Mouse (Mus musculus): ENCODE data around the gene Mllt1. TPM values are rescaled to one million over a fixed set of nuclear protein-coding genes. Genes with fewer than 3 reads are reported as not detected.
A peak's percentile ranks its signal among the peaks of the same experiment; 100 is the strongest.

Mllt1 gene
- total RNA-seq, 1 experiment: 24.6 TPM

DNA sequence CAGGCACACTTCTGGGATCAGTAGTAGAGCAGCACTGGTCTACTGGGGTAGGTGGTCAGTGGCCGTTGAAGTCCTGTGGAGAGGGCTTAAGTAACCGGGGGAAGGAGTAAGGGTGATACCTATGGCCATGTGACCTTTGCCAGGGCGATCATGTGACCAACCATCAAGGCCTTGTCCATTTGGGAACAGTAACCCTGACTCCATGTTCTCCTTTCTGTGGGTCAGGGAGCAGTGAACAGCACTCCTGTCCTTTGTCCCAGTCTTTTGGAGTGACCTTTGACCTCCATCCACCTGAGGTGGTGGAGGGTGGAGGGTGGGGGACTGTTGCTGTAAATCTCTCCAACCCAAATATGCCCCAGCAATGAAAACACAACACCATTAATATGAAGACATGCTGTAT is 58.8 kb downstream of the Mllt1 start:
- Histone ChIP-seq H3K36me3 (ENCODE audit: control insufficient read depth, insufficient read depth, low read length, poor library complexity, severe bottlenecking) (no peaks in the 10 kb centered on the region), H3K9me3 (ENCODE audit: control insufficient read depth, insufficient read depth, low read depth, low read length) (no peaks in the 10 kb centered on the region), H3K4me1 (ENCODE audit: control insufficient read depth in 2 of 2, insufficient read depth in 2 of 2, low read length in 2 of 2, poor library complexity in 1 of 2) (peaks cover 13 to 32% of the 10 kb centered on the region in 2 experiments; a peak in 3 of 4 replicates), H3K27ac (ENCODE audit: insufficient read depth, low read depth, low read length, poor library complexity, severe bottlenecking) (peak overlapping the region; percentile 32), H3K9ac (ENCODE audit: insufficient read depth, low read depth, low read length, poor library complexity, severe bottlenecking) (peak overlapping the region; percentile 21; the same call in 1 of the 2 replicates), H3K4me3 (ENCODE audit: insufficient read depth in 1 of 2, low read depth in 1 of 2, low read length in 2 of 2, poor library complexity in 1 of 2, severe bottlenecking in 1 of 2) (no peak overlapping the region)
- in situ Hi-C loops (cut with MboI; ENCODE audit: low sequenced_read_pairs in 2 of 2, unreplicated experiment in 2 of 2): no loop called here
- TF ChIP-seq HCFC1 (IDR thresholded peaks at IDR 0.05; ENCODE audit: borderline replicate concordance, insufficient read depth, low read length): no peak
- TF ChIP-seq ZC3H11A (IDR thresholded peaks at IDR 0.05; ENCODE audit: borderline replicate concordance, low read depth, low read length): no peak
- no peak for DNase-seq (ENCODE audit: low read depth, low spot score)

- H3K9me3 ChIP-seq (ENCODE audit: control insufficient read depth, insufficient read depth, low read depth, low read length): no peaks in the 10 kb centered on the region
- H3K9ac ChIP-seq (ENCODE audit: insufficient read depth, low read depth, low read length, poor library complexity, severe bottlenecking): no peak within 1 kb of the TSS; the same call in 1 of the 2 replicates
- H3K27ac ChIP-seq (ENCODE audit: insufficient read depth, low read depth, low read length, poor library complexity, severe bottlenecking): peak within 1 kb of the TSS; percentile 32
- no peak within 1 kb of the TSS for H3K4me3 ChIP-seq (ENCODE audit: insufficient read depth in 1 of 2, low read depth in 1 of 2, low read length in 2 of 2, poor library complexity in 1 of 2, severe bottlenecking in 1 of 2)
- no peak for DNase-seq (ENCODE audit: low read depth, low spot score)
- in situ Hi-C loops (cut with MboI; ENCODE audit: low sequenced_read_pairs in 2 of 2, unreplicated experiment in 2 of 2): no loop called here
- no peaks in the 10 kb centered on the region for H3K36me3 ChIP-seq (ENCODE audit: control insufficient read depth, insufficient read depth, low read length, poor library complexity, severe bottlenecking)
- TF ChIP-seq HCFC1 (IDR thresholded peaks at IDR 0.05; ENCODE audit: borderline replicate concordance, insufficient read depth, low read length): no peak
- no peak for TF ChIP-seq MAFK (IDR thresholded peaks at IDR 0.05; ENCODE audit: insufficient read depth, low read depth, low read length)
- TF ChIP-seq ZNF384 (IDR thresholded peaks at IDR 0.05; ENCODE audit: low read depth, low read length): no peak
- no peak for TF ChIP-seq ZC3H11A (IDR thresholded peaks at IDR 0.05; ENCODE audit: borderline replicate concordance, low read depth, low read length)
- TF ChIP-seq CHD2 (IDR thresholded peaks at IDR 0.05; ENCODE audit: low read depth, low read length): no peak
- H3K4me1 ChIP-seq (ENCODE audit: control insufficient read depth in 2 of 2, insufficient read depth in 2 of 2, low read length in 2 of 2, poor library complexity in 1 of 2): peaks cover 13 to 34% of the 10 kb centered on the region in 2 experiments; a peak in 3 of 4 replicates
Measured at GRCm38 (mm10) chr17:56874936-56875651, 60.1 kb downstream of the Mllt1 start, which contains the start of gene 1700061G19Rik. 1700061G19Rik (plus strand) TSS chr17:56875477.

DNA sequence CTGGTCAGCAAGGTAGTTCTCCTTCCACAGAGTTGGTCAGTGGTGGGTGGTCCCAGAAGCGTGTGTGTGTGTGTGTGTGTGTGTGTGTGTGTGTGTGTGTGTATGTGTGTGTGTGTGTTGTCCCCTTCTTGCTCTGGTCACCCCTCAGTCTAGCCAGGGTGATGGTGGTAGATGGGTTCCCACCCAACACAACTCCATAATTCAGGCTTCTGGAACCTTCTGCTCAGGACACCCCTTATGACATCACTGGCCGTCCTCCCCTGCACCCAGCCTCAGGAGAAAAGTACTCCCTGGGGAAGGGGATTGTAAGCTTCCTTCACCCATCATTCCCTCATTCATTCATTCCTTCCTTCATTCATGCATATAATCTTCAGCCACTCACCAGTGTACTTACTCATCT is 61.0 kb downstream of the Mllt1 start, which contains the start of gene Acsbg2:
TSS of gene Acsbg2 (minus strand) at position 211 of the 400 bp plus-strand sequence.
- in situ Hi-C loops (cut with MboI; ENCODE audit: low sequenced_read_pairs in 2 of 2, unreplicated experiment in 2 of 2): no loop called here
- peaks cover 15 to 31% of the 10 kb centered on the region in 2 experiments for H3K4me1 ChIP-seq (ENCODE audit: control insufficient read depth in 2 of 2, insufficient read depth in 2 of 2, low read length in 2 of 2, poor library complexity in 1 of 2)
- DNase-seq (ENCODE audit: low read depth, low spot score): no peak
- peak within 1 kb of the TSS; percentile 7; the same call in 1 of the 2 replicates for H3K27ac ChIP-seq (ENCODE audit: insufficient read depth, low read depth, low read length, poor library complexity, severe bottlenecking)
- H3K36me3 ChIP-seq (ENCODE audit: control insufficient read depth, insufficient read depth, low read length, poor library complexity, severe bottlenecking): no peaks in the 10 kb centered on the region
- no peak within 1 kb of the TSS for H3K9ac ChIP-seq (ENCODE audit: insufficient read depth, low read depth, low read length, poor library complexity, severe bottlenecking)
- TF ChIP-seq ZC3H11A (IDR thresholded peaks at IDR 0.05; ENCODE audit: borderline replicate concordance, low read depth, low read length) (no peak), ZNF384 (IDR thresholded peaks at IDR 0.05; ENCODE audit: low read depth, low read length) (no peak), HCFC1 (IDR thresholded peaks at IDR 0.05; ENCODE audit: borderline replicate concordance, insufficient read depth, low read length) (no peak), CHD2 (IDR thresholded peaks at IDR 0.05; ENCODE audit: low read depth, low read length) (no peak), MAFK (IDR thresholded peaks at IDR 0.05; ENCODE audit: insufficient read depth, low read depth, low read length) (no peak)
- H3K4me3 ChIP-seq (ENCODE audit: insufficient read depth in 1 of 2, low read depth in 1 of 2, low read length in 2 of 2, poor library complexity in 1 of 2, severe bottlenecking in 1 of 2): no peak within 1 kb of the TSS
- H3K9me3 ChIP-seq (ENCODE audit: control insufficient read depth, insufficient read depth, low read depth, low read length): no peaks in the 10 kb centered on the region

GRCm38 (mm10) chr17:56872512-56872911 is 62.7 kb downstream of the Mllt1 start:
- no peak for DNase-seq (ENCODE audit: low read depth, low spot score)
- in situ Hi-C loops (cut with MboI; ENCODE audit: low sequenced_read_pairs in 2 of 2, unreplicated experiment in 2 of 2): no loop called here
- Histone ChIP-seq H3K36me3 (ENCODE audit: control insufficient read depth, insufficient read depth, low read length, poor library complexity, severe bottlenecking) (no peaks in the 10 kb centered on the region), H3K4me3 (ENCODE audit: insufficient read depth in 1 of 2, low read depth in 1 of 2, low read length in 2 of 2, poor library complexity in 1 of 2, severe bottlenecking in 1 of 2) (no peak overlapping the region), H3K27ac (ENCODE audit: insufficient read depth, low read depth, low read length, poor library complexity, severe bottlenecking) (no peak overlapping the region), H3K9me3 (ENCODE audit: control insufficient read depth, insufficient read depth, low read depth, low read length) (no peaks in the 10 kb centered on the region), H3K4me1 (ENCODE audit: control insufficient read depth in 2 of 2, insufficient read depth in 2 of 2, low read length in 2 of 2, poor library complexity in 1 of 2) (peaks cover 15 to 35% of the 10 kb centered on the region in 2 experiments), H3K9ac (ENCODE audit: insufficient read depth, low read depth, low read length, poor library complexity, severe bottlenecking) (no peak overlapping the region)
- TF ChIP-seq HCFC1 (IDR thresholded peaks at IDR 0.05; ENCODE audit: borderline replicate concordance, insufficient read depth, low read length) (no peak), ZC3H11A (IDR thresholded peaks at IDR 0.05; ENCODE audit: borderline replicate concordance, low read depth, low read length) (no peak), ZNF384 (IDR thresholded peaks at IDR 0.05; ENCODE audit: low read depth, low read length) (no peak), MAFK (IDR thresholded peaks at IDR 0.05; ENCODE audit: insufficient read depth, low read depth, low read length) (no peak), CHD2 (IDR thresholded peaks at IDR 0.05; ENCODE audit: low read depth, low read length) (no peak)

All from ES-E14 (cell line).